Mouse (Mus musculus): Measurements from ENCODE around the gene Itgb4.
A peak's percentile ranks its signal among the peaks of the same experiment; 100 is the strongest.

Gene Itgb4

DNA sequence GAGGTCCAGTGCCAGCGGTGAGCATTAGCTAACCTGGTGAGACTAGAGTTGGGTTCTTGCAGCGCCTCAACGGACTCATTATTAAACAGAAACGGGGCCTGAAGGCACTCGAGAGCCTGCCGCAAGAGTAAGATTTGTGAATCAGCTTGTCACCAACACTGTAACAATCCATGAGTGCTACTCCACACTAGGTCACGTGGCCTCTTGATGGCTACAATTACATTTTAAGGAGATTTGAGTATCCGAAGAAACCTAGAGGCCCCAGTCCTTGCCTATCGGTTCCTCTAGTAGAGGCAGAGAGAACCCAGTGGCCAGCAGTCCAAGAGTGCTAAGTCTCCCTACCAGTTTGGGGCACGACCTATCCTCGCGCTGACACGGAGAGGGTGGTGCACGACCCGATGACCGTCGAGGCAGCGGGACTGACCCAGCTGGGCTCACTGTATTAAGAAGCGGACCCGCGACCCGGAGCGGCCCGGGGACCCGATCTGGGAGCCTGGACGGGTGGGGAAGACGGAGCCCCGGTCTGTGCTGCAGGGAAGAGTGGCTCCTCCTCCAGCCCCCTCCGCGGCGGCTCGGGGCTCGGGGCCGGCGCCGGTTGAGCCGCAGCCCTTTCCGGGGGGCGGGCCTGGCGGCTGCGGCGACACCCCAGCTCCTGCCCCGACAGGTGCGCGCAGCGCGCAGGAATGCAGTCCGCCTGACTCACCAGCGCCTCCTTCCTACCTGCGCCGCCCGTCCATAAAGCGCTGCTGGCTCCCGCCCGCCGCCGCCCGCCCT lies at the start of gene Itgb4:
Itgb4 (plus strand) TSS at position 401 of the 774 bp plus-strand sequence.
- no peak for DNase-seq (ENCODE audit: low read depth)

DNA sequence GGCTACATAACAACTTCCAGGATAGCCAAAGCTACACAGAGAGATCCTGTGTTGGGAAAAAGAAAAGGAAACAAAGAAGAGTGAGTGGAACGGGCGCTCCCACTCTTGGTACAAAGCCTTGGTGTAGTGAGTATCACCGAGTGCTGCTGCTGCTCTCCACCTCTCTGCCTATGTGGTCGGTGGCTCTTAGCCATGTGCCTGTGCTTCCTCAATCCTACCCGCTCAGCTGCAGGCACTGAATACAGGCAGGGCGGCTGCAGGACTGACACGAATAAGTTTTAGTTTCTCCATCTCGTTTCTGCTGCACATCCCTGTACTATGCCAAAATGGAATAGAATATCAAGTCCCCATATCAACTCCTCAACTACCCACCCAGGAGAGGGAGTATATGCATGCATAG lies 45.5 kb upstream of the Itgb4 start:
- no peak for DNase-seq (ENCODE audit: low read depth)

DNA sequence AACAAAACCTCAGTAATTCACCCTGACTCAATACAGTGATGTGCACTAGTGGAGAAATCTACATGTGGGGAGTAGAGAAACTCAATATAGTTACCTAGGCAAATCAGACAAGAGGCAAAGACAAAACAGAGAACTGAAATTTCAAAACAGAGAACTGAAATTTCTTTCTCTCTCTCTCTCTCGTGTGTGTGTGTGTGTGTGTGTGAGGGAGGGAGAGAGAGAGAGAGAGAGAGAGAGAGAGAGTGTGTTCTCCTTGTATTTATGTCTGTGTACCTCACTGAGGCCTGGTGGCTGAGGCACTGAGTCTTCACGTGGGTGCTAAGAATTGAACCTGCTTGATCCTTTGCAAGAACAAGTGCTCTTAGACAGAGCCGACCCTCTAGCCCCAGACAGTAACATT lies 44.7 kb upstream of the Itgb4 start:
- DNase-seq (ENCODE audit: low read depth) = no peak

DNA sequence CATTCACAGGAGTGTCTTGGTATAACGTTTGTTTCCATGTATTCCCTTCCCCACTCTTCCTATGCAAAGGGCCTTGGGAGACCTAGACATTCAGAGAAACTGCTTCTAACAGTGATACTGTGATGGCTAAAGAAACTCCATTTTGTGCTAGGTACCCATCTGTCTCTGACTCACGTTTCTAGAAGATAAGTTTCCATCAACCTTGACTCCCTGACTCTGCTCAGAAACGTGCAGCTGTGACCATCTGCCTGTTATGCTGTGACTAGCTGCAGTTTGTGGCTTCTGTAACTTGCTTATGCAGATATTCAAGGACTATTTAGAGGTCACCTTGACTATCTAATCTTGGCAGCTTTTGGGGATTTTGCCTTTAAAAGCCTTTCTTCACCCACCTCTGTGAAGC lies 43.3 kb upstream of the Itgb4 start:
- no peak for DNase-seq (ENCODE audit: low read depth)

DNA sequence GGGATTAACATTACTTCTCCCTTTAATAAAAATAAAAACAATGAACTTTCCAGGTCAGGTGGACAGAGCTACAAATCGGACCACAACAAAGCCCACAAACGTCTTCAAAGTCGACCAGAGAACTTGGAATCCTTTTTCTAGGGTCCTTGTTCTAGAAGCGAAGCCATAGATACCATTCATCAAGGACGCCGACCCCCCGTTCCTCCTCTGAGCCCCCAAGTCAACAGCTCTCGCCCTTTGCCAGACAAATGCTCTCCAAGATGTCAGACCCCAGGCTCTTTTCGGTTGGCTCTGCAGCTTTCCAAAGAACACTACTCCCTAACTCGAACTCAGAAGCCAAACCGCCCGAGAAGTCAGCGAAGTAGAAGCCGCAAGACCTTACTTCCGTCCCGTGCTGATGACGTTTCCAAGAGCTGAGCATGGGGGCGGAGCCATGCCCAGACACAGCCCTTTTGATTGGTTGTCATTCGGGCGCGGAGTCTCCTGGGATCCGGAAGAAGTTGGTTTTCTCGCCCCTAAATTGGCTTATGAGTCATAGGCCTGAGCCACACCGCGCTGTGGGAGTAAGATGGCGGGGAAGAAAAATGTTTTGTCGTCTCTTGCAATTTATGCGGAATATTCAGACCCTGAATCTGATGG lies 41.3 kb upstream of the Itgb4 start, which contains the start of the genes Sap30bp and Recql5:
Sap30bp (plus strand) TSS at position 175 of the 639 bp plus-strand sequence.
Recql5 (minus strand) TSS at position 370 of the 639 bp plus-strand sequence.
- peak; percentile 99 for DNase-seq (ENCODE audit: low read depth)

DNA sequence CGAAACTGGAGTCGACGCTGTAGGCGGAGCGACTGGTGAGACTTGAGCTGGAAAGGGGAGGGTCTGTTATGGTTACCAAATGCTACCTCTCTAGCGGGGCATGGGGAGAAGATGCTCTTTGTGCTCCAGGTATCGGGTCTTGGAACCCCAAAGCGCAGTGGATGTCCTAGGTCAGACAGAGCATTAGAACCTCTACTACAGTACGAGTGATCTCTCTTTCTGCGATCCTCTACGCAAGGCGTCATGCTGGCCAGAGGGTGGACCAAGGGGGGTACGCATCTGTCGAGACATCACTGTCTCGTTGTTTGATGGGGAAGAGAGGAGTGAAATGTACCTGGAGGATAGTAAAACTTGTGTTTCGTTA lies 40.8 kb upstream of the Itgb4 start:
- no peak for DNase-seq (ENCODE audit: low read depth)

DNA sequence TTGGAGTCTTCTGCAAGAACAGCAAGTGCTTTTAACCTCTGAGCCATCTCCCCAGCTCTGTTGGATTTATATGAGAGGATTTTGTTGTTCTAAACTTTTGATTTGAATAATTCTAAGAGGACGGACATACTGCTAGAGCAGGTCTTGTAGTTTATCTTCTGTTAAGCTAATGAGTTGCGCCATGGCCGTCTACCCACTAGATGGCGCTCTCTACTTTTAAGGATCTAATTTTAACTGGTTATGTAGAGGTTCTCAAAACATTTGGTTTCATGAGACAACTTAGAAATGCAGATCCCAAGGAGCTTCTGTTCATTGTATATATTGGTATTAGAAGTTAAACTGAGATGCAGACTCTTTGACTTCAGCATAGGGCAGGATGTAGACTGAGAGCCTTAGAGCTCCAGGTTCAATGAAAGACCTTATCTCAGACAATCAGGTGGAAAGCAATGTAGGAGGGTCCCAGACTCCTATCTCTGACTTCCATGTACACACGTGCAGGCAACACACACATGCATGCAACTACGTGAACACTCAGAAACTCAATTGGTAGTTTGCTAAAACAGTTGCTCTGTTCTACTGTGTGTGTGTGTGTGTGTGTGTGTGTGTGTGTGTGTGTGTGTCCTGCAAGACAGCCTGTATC lies 34.7 kb upstream of the Itgb4 start:
- peak; percentile 92 for DNase-seq (ENCODE audit: low read depth)

DNA sequence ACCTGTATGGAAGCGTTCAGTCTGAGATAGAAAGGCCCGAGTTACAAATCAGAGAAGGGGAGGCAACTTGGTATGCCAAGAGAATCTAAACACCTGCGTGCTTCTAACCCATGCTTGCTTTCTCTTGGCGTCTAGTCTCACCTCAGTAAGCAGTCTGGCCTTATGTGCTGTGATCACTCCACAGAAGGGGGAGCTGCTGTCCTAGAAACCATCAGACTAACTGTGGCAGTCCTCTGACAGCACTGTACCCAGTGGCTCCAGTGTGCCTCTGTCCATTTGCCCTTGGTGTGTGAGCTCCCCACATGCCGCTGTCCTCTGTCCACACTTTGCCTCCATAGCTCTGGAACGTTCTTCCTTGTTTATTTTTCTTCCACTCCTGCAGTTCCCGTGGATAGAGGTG lies 32.5 kb upstream of the Itgb4 start:
- DNase-seq (ENCODE audit: low read depth) = no peak

DNA sequence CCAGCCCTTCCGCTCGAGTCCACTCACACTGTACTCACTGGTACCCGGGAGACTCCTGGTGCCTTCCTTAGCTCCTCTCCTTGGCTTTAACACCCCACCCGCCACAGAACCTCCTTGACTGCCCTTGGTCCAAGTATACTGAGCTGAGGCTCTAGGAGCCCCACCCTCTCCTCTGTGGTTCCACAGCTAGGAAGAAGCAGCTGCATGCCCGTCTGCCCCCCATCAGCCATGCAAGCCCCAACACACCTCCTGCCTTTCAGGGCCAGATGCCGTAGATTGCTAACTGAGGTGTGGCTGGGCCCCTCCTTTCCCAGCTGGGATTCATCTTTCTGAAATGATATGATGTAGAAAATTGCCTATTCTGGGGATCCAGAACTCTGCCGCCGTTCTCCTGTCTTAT lies 29.3 kb upstream of the Itgb4 start:
- DNase-seq (ENCODE audit: low read depth) = no peak

DNA sequence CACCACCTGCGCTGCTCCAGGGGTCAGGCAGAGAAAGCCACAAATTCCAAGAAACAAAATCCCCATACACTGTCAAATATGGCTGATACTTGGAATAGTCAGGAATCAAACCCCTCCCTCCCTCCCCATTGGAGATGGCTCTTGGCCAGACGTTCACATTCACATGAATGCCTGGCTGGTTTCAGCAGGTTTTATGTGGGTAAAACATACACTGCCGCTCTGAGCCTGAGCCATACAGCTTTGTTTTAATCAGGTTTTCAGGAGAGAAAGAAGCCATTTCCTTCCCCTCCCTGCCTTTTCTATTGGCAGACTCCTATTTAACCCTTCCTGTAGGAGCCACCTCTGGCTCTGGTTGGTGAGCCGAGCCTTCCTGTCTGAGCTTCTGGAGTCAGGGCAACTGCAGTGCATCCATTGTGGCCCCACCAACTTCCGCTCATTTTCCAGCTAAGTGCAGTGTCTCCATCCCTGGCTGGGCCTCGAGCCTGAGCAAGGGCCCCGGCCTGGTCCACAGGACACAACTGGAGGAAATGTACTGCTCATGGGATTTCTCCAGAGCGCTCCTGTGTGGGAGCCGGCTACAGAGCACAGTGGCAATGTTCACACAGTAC lies 28.2 kb upstream of the Itgb4 start:
- DNase-seq (ENCODE audit: low read depth) = no peak

DNA sequence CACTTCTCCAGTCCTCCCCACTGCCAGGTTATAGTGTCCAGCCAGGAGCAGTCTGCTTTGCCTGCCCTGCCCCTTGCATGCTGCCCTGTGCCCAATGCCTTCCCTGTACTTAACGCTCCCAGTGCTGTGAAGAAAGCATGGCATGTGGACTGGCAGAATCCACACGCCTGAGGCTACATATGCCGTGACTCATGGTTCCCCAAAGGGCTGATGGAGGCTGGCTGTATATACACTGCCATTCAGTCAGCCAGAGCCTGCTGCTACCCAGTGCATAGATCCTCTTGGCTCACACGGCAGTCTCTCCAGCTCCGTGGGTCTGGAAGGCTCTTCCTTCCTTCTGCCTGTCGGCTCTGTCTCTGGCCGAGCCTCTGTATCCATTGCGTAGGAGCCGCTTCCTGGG lies 26.2 kb upstream of the Itgb4 start:
- peak; percentile 62 for DNase-seq (ENCODE audit: low read depth)

DNA sequence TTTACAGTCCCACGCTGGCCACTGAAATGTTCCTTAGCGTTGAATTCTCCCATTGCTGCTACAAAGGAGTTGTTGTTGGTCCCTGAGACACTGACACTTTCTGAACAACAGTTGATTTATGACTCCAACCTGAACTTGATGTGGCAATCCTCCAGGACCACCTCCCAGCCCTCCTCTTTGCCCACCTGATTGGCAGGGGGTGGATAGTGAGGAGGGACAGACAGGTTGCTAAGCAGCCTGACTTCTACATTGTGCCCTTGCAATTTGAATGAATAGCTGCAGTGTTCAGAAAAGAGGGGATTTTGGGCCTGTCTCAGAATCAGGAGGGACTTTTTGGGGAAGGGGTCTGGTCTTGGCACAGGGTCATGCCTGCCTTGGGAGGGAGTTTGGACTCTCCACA lies 23.8 kb upstream of the Itgb4 start:
- no peak for DNase-seq (ENCODE audit: low read depth)

DNA sequence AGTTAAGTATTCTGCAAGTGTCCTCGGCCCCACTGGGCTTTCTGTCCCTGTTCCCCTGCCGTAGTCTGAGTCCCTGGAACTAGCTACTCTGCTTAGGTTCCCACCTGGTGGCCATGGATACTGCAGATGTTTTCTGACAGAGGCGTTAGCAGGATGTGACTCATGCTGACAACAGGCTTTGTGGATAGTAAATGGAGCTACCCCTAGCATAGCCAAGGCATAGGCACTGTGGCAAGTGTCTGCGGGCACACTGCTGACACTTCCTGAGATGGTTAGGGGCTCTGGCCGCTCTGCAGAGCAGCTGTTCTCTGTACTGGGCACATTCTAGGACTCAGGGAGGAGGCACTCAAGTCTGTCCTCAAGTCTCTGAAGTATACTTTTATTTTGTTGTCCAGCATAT lies 19.8 kb upstream of the Itgb4 start:
- peak; percentile 49 for DNase-seq (ENCODE audit: low read depth)

DNA sequence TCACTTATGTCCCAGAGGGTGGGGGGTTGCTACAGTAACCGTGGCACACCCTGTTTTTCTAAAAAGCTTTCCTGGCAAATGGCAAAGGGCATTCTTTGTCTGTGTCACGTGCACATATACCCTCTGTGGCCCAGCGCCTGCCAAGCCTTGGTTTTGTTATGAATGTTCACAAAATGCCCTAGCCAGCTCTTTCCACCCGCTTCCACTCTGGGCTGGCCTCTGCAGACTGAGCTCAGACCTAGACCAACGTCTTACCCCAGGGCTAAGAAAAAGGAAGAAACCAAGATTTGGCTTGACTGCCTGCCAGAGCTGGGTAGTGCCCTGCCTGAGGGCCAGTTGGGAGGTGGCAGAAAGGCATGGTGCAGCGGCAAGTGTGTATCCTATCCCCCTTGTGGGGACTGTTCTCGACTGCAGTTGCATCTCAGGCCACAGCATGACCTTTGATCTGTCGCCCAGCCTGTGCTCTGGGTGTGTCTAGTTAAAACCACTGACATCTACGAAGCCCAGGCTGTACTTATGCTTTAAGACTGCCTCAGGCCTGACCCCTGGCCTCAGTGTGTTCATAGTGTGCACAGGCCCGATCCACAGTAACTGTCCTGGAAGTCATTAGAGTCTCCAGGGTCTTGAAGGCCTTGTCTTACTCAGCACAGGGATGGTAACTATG lies 19.2 kb upstream of the Itgb4 start:
- DNase-seq (ENCODE audit: low read depth) = peak; percentile 57

DNA sequence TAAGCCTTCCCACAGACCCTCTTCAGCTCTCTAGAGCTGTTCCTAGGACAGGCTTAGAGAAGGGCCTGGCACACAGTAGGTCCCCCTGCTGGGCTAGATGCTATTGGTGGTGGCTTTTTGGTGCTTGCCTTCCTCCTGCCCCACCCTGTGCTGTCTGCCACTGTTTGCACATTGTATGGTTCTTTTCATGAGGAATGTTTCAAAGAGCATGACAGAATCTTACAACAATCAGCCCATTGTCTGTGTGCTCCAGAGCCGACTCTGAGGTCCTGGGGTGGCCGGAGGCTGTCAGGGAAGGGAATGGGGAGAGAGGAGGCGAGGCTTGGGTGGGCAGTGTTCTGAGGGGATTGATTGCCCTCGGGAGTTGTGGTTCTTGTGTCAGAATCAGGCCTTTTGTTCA lies 18.1 kb upstream of the Itgb4 start:
- DNase-seq (ENCODE audit: low read depth) = peak; percentile 59

DNA sequence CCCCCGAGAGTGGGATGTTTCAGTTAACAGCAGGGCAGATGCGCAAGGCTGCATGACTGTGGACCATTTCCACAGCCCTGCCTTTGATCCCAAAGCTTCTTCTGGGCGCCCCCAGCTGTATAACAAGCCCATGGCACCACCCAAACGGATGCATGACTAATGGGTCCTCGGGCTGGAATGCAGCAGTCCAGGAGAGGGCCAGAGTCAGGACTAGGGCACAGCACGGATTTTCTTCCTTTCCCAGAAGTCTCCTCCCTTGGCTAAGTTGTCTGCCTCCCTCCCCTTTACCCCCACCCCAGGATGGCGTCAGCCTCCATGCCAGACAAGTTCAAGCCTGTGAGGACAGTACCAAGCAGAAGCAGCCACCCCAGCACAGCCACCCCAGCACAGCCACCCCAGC lies 16.5 kb upstream of the Itgb4 start:
- peak; percentile 87 for DNase-seq (ENCODE audit: low read depth)

DNA sequence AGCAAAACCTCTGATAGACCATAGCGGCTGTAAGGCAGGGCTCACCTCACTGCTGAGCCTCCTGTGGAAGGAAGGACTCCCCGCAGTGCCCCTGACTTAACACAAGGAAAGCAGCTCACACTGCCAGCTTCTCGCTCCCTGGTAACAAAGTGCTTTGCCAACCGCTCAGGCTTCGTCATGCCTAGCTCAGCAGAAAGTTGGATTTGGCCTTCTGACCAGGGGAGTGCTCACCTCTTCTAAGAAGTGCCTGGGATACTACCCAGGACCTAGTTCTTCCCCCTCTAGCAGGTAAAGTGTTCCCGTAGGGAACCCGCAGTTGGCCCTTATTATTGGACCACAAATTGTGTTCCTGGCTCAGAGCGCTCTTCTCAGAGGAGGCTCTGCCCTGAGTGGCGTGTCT lies 15.5 kb upstream of the Itgb4 start:
- DNase-seq (ENCODE audit: low read depth) = no peak

DNA sequence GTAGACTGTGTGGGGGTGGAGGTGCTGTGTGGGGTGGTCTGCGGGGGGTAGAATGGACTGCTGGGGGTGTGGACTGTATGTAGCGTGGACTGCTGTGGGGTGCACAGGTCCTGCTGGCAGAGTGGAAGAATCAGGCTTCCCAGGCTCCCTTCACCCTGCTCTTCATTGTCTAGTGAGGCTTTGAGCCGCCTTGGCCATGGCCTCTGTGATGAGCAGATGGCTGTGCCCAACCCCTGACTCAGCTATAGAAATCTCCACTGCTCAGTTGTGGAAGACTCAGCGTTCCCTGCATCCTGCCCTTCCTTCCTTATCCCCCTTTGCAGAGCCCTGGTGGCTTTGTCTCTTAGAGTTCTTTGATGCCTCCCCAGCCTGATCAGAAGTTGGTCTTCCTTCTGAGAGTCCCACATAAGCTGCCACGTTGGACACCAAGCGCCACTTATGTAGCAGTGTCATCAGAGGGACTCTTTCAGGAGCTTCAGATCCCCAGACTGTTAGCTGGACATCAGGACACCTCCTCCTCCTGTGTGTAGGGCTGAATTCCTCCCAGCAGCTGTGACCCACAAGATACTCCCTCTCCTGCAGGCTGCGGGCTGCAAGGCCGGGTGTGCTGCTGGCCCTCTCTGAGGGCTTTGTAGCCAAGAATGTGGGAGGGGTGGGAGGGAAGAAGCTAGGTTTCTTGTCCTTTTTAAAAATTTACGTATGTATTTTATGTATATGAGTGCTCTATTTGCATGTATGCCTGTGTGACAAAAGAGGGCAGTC lies 11.7 kb upstream of the Itgb4 start:
- no peak for DNase-seq (ENCODE audit: low read depth)

DNA sequence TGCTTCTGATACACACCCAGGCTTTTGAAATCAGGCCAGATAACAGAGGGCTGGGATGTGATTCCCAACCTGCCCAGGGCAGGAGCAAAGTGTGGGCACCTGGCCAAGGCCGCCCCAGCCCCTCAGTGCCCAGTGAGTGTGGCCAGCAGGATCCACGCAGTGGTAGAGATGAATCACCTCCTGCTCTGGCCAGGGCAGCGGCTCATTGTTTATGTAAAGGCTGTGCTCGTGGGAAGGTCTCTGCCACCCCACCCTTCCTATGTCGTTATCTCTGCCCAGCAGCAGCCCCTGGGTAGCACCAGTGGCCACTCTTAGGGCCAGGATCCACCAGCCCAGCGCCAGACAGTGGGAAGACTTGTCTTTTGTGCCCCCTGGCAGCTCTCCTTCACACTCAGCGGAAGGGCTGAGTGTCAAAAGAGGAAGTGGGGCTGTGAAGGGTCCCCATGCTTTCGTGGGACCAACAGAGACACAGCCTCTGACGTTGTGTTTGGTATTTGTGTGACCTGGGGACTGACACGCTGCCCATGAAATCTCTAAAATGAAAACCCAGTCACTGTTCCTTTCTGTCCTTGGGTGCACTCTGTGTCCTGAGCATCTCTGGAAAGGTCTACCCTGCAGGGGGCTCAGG lies 9.4 kb upstream of the Itgb4 start:
- peak; percentile 77 for DNase-seq (ENCODE audit: low read depth)

DNA sequence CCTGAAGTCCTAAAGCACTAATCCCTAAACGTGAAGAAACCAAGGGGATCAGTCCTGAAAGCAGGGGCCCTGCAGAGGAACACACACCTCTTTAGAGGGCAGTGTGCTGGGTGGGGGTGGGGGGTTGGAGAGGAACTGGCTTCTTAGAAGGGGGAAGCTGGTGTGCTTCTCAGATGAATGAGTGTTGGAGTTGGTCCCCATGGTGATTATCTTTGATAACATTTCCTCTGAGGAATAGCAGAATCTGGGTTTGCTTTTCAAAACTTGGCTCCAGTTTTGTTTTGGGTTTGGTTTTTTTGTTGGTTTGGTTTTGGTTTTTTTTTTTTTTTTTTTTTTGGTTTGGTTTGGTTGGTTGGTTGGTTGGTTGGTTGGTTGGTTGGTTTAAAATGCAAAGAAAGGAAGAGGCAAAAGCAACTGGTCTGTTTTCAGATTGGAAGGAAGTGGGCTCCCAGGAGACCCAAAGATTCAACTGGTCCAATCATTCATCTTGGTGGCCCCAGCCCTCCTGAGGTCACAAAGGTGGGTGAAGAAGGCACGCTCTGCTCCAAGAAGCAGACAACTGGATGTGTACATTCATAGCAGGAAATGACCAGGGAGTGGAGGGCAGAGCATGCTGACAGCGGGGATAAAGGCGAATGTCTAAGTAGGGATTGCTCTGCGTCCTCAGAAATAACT lies 5.6 kb upstream of the Itgb4 start:
- DNase-seq (ENCODE audit: low read depth) = peak; percentile 57
